Mouse (Mus musculus) liver, embryonic 15.5 days (tissue): ENCODE data around the gene Lrch1. TPM values are rescaled to one million over a fixed set of nuclear protein-coding genes. Genes with fewer than 3 reads are reported as not detected.
A peak's percentile ranks its signal among the peaks of the same experiment; 100 is the strongest.

Experiments
- ATAC-seq: fragments of 200-750 bp; cut with Nextera tagmentation; 2 replicates; pipeline ENCODE4 v1.8.0; 2017; ENCODE audit warnings: moderate number of reproducible peaks, mild to moderate bottlenecking, moderate library complexity; ENCODE audit not compliant: insufficient read depth
- H3K27ac ChIP-seq: fragments of 300-500 bp; sonication (generic); replicated peaks from 2 replicates; pipeline ENCODE4 v1.5.1; 2015; ENCODE audit warnings: mild to moderate bottlenecking, inconsistent platforms
- H3K27me3 ChIP-seq: fragments of 300-500 bp; sonication (generic); 2 replicates; pipeline ENCODE4 v1.6.1; 2015; ENCODE audit warnings: mild to moderate bottlenecking, inconsistent platforms
- H3K36me3 ChIP-seq: fragments of 300-500 bp; sonication (generic); replicated peaks from 2 replicates; pipeline ENCODE4 v1.6.1; 2015; ENCODE audit warnings: moderate library complexity, mild to moderate bottlenecking, inconsistent platforms
- H3K4me1 ChIP-seq: fragments of 300-500 bp; sonication (generic); replicated peaks from 2 replicates; pipeline ENCODE4 v1.6.1; 2015; ENCODE audit warnings: inconsistent platforms
- H3K4me2 ChIP-seq: fragments of 300-500 bp; sonication (generic); 2 replicates; pipeline ENCODE4 v1.6.1; 2015; ENCODE audit warnings: moderate library complexity, mild to moderate bottlenecking, inconsistent platforms
- H3K4me3 ChIP-seq: fragments of 300-500 bp; sonication (generic); replicated peaks from 2 replicates; pipeline ENCODE4 v1.5.1; 2015; ENCODE audit warnings: mild to moderate bottlenecking, inconsistent platforms
- H3K9ac ChIP-seq: fragments of 300-500 bp; sonication (generic); 2 replicates; pipeline ENCODE4 v1.6.1; 2015; ENCODE audit warnings: moderate library complexity, mild to moderate bottlenecking, inconsistent platforms
- H3K9me3 ChIP-seq: fragments of 300-500 bp; sonication (generic); replicated peaks from 2 replicates; pipeline ENCODE4 v1.6.1; 2016; ENCODE audit warnings: inconsistent platforms
- WGBS: fragments of 180-500 bp; shearing (Covaris S2); methylation state at CpG from one replicate; pipeline ENCODE4 v1.1.7; 2015; ENCODE audit warnings: mixed read lengths; ENCODE audit not compliant: insufficient replicate concordance; 5-methylcytosine and 5-hydroxymethylcytosine counted together
- polyA plus RNA-seq: library from polyadenylated mRNA; unstranded; fragments of >200 nt; fragmentation: Nextera tagmentation; extraction: Ambion mirVana; gene quantifications from 2 replicates; pipeline ENCODE4 v1.2.1, GENCODE M21; 2015

Lrch1 gene
- polyA plus RNA-seq, 1 experiment from 2014 or later = 4.5 TPM

DNA sequence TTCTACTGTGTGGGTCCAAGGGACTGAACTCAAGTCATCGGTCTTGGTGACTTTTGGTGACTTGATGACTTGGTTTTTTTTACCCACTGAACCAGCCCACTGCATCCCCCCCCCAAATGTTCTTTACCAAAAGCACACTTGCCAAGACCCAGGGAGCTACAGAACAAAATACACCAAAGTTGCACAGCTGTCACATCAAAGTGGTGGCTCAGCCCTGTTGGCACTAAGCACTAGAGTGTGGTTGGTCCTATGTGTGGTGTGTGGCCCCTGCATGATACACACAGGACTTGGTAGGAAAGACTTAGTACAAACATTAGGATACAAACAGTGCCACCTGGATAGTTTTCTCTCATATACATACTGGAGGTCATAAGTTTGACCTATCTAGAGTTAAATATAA lies 113.5 kb downstream of the Lrch1 start:
- no peaks in the 10 kb centered on the region for H3K27me3 ChIP-seq
- no peaks in the 10 kb centered on the region for H3K36me3 ChIP-seq
- H3K4me2 ChIP-seq = no peak overlapping the region
- H3K9ac ChIP-seq = no peak overlapping the region
- H3K4me3 ChIP-seq = no peak overlapping the region
- H3K27ac ChIP-seq = no peak overlapping the region
- peaks cover 7% of the 10 kb centered on the region; the same call in 1 of the 2 replicates for H3K4me1 ChIP-seq
- no peaks in the 10 kb centered on the region for H3K9me3 ChIP-seq
- 86% methylated on average over 1 of the region's 1 CpGs for WGBS
- ATAC-seq = no peak

DNA sequence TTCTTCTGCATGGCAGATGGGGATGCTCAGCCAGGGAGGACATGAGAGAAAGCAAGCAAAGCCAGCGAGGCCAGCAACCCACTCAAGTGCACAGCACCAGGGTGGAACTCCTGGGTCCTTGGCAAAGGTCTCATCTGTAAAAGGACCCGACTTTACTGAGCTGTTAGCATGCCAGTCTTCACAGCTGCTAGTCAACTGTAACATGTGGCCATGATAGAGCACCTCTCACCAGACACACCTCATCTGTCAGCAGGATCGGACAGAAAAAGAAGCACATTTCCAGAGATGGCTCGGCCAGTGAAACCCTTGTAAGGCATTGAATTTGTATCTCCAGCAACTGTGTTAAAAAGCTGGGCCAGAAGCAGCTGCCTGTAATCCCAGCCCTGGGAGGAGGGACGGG lies 116.0 kb downstream of the Lrch1 start:
- no peaks in the 10 kb centered on the region for H3K27me3 ChIP-seq
- 78% methylated on average over 5 of the region's 5 CpGs for WGBS
- ATAC-seq = no peak
- no peak overlapping the region for H3K4me2 ChIP-seq
- no peaks in the 10 kb centered on the region for H3K9me3 ChIP-seq
- H3K27ac ChIP-seq = no peak overlapping the region
- no peaks in the 10 kb centered on the region for H3K36me3 ChIP-seq
- H3K9ac ChIP-seq = no peak overlapping the region
- H3K4me1 ChIP-seq = peaks cover 7% of the 10 kb centered on the region; the same call in 1 of the 2 replicates
- no peak overlapping the region for H3K4me3 ChIP-seq

DNA sequence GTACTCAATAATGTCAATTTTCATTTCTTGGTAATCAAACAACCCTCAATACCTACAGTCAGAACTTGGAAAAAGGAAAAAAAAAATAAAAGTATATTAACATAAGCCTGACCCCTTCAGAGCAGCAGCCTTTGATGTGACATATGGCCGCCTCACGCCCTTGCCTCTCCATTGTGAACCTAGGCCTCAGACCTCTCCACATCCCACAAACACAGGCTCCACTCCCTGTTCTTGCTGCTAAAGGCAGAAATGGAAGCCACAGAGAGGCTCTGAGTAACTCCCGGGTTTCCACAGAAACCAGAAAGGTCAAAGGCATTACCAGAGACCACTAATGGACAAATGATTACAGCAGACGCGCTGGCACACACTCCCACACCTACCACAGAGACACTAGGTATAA lies 116.6 kb downstream of the Lrch1 start:
- Histone ChIP-seq H3K27ac (no peak overlapping the region), H3K9ac (no peak overlapping the region), H3K36me3 (no peaks in the 10 kb centered on the region), H3K4me2 (no peak overlapping the region), H3K9me3 (no peaks in the 10 kb centered on the region), H3K27me3 (no peaks in the 10 kb centered on the region), H3K4me3 (no peak overlapping the region), H3K4me1 (peaks cover 7% of the 10 kb centered on the region; the same call in 1 of the 2 replicates)
- ATAC-seq = no peak
- 73% methylated on average over 5 of the region's 5 CpGs for WGBS

DNA sequence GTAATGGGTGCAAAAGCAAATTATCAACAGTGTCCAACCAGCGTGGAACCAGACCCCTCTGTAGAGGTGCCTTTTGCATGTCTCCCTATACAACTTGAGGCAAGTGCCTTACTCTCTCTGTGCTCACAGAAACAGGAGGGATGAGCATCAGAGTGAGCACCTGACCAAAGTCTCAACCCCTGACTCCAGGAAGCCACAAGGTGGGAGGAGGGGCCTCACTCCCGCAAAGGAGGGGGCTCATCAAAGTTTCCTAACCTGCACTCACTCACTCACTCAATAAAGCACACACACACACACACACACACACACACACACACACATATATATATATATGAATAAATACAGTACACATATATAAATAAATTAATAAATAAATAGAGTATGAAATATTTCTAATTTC lies 117.1 kb downstream of the Lrch1 start:
- 82% methylated on average over 2 of the region's 2 CpGs for WGBS
- no peak for ATAC-seq
- H3K4me3 ChIP-seq = no peak overlapping the region

DNA sequence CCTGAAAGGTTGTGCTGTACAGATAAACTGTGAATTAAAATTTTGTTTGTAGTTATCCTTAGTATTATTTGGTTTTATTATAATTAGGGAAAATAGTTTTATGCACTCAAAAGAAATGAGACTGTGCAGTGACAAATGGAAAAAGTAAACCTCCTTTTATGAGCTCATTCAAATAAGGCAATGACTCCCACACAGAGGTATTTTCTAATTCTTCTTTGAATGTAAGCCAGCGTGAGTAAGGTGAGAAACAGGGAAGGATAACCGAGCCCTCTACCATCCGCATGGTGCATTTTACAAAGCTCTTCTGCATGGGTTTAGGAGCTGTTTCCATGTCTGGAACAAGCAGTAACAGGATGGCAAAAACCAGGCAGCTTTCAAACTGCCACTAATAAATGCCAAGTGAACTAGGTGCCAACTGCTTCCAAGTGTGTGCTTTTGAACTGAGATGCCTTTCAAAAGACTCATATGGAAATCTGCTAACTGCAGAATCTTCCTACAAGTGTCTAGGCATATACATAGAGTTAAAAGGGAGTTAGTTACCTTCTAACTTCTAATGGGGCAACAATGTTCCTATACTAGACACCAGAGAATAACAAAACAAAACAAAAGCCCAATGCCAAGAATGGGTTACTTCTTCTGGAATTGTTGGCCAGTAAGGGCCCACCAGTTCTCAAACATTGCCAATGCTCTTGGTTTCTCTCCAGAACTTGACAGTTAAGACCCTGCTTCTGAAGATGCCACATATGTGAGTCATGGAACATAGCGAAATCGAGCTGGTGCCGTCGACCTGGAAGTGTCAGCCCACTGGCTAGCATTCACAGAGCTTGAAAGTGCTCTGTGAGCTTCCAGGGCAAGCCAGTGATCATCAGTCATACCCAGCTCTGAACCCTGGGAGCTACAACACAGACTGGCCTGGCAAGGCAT lies 124.7 kb downstream of the Lrch1 start:
- Histone ChIP-seq H3K36me3 (peaks cover 9% of the 10 kb centered on the region), H3K4me3 (no peak overlapping the region), H3K9me3 (no peaks in the 10 kb centered on the region), H3K4me2 (no peak overlapping the region), H3K27ac (no peak overlapping the region), H3K27me3 (no peaks in the 10 kb centered on the region), H3K9ac (no peak overlapping the region), H3K4me1 (peaks cover 6% of the 10 kb centered on the region)
- 81% methylated on average over 7 of the region's 7 CpGs for WGBS
- ATAC-seq = no peak

More for the DNA sequence above, 117.1 kb downstream of the Lrch1 start:
- no peak overlapping the region for H3K27ac ChIP-seq
- no peaks in the 10 kb centered on the region for H3K36me3 ChIP-seq
- no peaks in the 10 kb centered on the region for H3K27me3 ChIP-seq
- peaks cover 7% of the 10 kb centered on the region; the same call in 1 of the 2 replicates for H3K4me1 ChIP-seq
- no peak overlapping the region for H3K4me2 ChIP-seq
- no peak overlapping the region for H3K9ac ChIP-seq
- H3K9me3 ChIP-seq = no peaks in the 10 kb centered on the region

DNA sequence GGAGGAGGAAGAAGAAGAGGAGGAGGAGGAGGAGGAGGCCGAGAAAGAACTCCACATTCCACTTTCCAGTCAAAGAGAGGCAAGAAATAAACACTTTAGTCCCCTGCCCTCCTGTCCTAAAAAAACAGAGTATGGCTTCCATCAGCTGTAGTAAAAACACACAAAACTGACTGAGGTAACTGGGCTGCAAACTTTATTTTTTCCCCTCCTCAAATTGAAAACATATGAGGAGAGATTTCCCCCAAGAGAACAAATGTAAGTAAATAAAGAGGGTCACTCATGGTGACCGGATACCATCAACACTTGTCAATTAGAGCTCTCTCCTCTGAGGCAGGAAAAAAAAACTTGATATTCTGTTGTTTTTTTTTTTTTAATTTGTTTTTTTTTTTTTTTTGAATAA lies 125.6 kb downstream of the Lrch1 start:
- no peak overlapping the region for H3K4me2 ChIP-seq
- no peak overlapping the region for H3K27ac ChIP-seq
- no peaks in the 10 kb centered on the region for H3K27me3 ChIP-seq
- H3K4me1 ChIP-seq = peaks cover 6% of the 10 kb centered on the region
- H3K36me3 ChIP-seq = peaks cover 9% of the 10 kb centered on the region
- H3K9ac ChIP-seq = no peak overlapping the region
- no peak for ATAC-seq
- no peak overlapping the region for H3K4me3 ChIP-seq
- H3K9me3 ChIP-seq = no peaks in the 10 kb centered on the region
- WGBS = 64% methylated on average over 2 of the region's 2 CpGs

DNA sequence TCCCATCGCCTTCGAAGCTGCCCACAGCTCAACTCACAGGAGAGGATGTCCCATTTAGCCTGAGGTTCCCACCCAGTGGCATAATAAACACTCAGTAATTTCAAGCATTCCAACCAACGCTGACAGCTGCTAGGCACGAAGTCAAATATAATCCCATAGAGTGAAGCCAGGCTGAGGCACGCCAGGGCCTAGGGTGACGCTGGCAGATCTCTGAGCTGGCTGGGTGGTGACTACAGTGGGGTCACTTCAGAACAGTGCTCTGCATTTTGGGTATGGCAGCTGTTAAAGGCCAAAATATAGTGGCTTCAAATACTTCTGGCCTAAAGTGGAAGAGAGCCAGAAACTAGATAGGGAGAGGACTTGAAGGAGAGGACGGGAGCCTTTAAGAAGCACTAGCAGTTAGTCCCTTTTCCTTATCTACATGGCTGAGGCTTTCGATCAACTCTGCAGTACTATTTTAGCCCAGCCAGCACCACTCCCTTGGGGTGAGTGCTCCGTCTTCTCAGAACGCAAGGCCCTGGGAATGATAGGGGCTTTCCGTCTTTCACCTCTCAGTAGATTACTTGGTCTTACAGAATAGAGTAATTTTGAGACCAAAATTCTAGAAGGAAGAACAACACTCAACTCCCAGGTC lies 127.4 kb downstream of the Lrch1 start:
- Histone ChIP-seq H3K9ac (no peak overlapping the region), H3K4me3 (no peak overlapping the region), H3K4me2 (no peak overlapping the region), H3K9me3 (no peaks in the 10 kb centered on the region), H3K36me3 (peaks cover 13% of the 10 kb centered on the region), H3K4me1 (peaks cover 6% of the 10 kb centered on the region), H3K27ac (no peak overlapping the region), H3K27me3 (no peaks in the 10 kb centered on the region)
- WGBS = 45% methylated on average over 11 of the region's 11 CpGs
- peak; percentile 60 for ATAC-seq

DNA sequence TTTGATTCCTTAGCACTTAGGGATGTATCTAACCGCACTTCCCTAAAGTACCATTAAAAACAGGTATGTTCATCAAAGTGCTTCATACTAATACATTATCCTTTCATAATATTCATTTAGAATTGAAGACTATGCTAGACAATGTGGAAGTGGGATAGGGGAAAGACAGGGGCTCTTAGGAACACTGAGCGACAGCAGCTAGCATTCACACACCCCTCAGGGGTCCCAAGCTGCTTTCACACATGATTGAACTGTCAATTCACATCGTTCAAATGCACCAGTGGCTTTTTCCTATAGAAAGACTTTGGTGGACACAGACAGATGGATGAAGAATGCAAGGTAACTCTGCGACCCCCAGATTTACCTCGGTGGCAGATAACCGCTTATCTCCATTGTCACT lies 131.0 kb downstream of the Lrch1 start:
- H3K9me3 ChIP-seq = no peaks in the 10 kb centered on the region
- 79% methylated on average over 6 of the region's 6 CpGs for WGBS
- no peaks in the 10 kb centered on the region for H3K27me3 ChIP-seq
- no peak overlapping the region for H3K9ac ChIP-seq
- peaks cover 13% of the 10 kb centered on the region for H3K36me3 ChIP-seq
- peaks cover 6% of the 10 kb centered on the region for H3K4me1 ChIP-seq
- H3K4me3 ChIP-seq = no peak overlapping the region
- H3K4me2 ChIP-seq = no peak overlapping the region
- H3K27ac ChIP-seq = no peak overlapping the region
- ATAC-seq = no peak

DNA sequence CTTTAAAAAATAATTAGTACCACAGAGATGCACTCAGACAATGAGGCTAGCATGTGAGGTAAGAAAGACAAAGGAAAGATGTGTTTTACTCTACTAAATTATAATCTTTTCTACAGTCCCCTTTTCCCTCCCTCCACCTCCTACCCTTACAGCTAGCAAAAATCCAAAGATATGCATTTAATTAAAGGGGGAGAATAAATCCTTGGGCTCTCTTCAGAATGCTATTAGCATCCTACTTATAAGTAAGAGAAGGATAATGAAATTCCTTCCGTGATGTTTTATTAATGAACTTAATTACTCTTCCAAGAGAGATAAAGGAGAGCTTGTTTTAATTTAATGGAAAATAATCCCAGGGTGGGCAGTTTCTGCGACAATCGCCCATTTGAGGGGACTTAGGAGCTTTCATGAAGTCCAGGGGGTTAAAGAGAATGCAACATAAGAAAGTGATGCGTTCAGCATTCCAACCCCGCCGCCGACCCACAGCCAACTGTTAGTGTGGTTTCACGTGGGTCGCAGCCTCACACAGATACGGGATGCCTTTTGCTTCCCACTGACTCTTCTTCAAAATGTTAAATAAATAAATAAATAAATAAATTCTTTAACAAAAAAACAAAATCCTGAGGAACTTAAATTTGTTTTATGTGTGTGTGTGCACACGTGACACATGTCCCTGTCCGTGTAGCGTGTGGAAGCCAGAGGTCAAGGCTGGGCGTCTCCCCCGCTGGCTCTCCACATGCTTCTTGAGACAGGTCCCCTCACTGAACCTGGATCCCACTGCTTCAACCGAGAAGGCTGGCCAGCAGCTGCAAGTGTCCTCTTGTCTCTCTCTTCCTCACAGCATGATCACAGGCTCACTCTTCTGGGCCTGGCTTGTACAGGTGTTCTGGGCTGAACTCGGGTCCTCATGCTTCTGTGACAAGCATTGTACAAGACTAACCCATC lies 132.6 kb downstream of the Lrch1 start:
- Histone ChIP-seq H3K9me3 (no peaks in the 10 kb centered on the region), H3K4me3 (no peak overlapping the region), H3K36me3 (peaks cover 20% of the 10 kb centered on the region), H3K27me3 (no peaks in the 10 kb centered on the region), H3K9ac (no peak overlapping the region), H3K27ac (no peak overlapping the region), H3K4me1 (peaks cover 4% of the 10 kb centered on the region), H3K4me2 (no peak overlapping the region)
- WGBS = 82% methylated on average over 17 of the region's 17 CpGs
- no peak for ATAC-seq

DNA sequence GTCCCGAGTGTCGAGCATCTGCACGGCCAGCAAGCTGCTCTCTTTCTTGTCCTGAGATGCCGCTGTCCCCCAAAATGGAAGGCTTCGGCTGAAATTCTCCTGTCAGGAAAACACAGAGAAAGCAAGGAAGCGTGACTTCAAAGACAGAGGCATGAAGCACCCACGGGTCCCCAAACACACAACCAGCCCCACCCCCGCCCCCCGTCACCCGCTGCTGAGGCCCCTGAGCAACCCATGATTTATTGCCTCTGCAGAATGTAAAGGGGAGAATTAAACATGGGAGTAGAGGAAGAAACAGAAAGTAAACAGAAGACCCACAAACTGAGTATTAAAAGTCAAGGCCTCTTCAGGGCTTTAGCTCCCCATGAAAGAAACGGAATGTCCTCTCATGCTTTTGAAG lies 136.1 kb downstream of the Lrch1 start:
- Histone ChIP-seq H3K36me3 (peaks cover 17% of the 10 kb centered on the region; the same call in 1 of the 2 replicates), H3K27ac (no peak overlapping the region), H3K9ac (no peak overlapping the region), H3K4me2 (no peak overlapping the region), H3K4me3 (no peak overlapping the region), H3K27me3 (no peaks in the 10 kb centered on the region), H3K9me3 (no peaks in the 10 kb centered on the region), H3K4me1 (no peaks in the 10 kb centered on the region)
- ATAC-seq = no peak
- 84% methylated on average over 11 of the region's 11 CpGs for WGBS
